Mouse (Mus musculus) lung, adult 2 months (tissue): ENCODE data around the gene Dgkq.

Experiments used
- CTCF ChIP-seq: fragments of 200-500 bp; IDR thresholded peaks from 2 replicates; pipeline ENCODE4 v1.5.1; 2011; ENCODE audit warnings: mild to moderate bottlenecking, low read length, control low read depth; ENCODE audit not compliant: insufficient read depth
- POLR2A ChIP-seq: fragments of 200-500 bp; IDR thresholded peaks from 2 replicates; pipeline ENCODE4 v1.6.1; 2011; ENCODE audit warnings: low read depth, mild to moderate bottlenecking, control low read depth, low read length, borderline replicate concordance; ENCODE audit errors: extremely low read depth

DNA sequence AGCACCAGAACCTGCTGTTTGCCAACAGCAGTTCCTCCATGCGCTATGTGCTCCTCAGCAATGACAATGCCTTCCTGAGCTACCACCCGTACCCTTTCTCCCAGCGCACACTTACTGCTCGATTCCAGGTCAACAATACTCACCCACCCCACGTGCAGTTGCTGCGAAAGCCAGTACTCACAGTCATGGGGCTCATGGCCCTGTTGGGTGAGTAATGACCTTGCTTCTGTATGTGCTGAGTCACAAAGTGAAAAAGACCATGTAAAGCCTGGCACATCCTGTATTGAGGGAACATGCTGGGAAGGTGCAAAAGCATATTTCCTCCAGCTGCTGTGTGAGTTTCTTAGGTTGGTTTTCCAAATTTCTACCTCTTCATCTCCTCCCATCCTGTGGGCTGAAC is 11.4 kb upstream of the Dgkq start:
- TF ChIP-seq CTCF = no peak
- no peak for TF ChIP-seq POLR2A
